ENCODE assay signal across 13 mouse cellular contexts in genomic region chr12:52854236-52854679, GRCm38 (mm10).
DNase-seq lines count a peak whose midpoint lies in the region; ATAC-seq lines count a peak whose summit lies in the region.
"Had no signal": no experiment of that assay in that cellular context is flagged by ENCODE, and none has a peak within 500 bp of the region (broad histone marks: within the 10 kb centered on the region; RNA-seq: fewer than 3 reads in every experiment).

No protein-coding gene starts in this region.

- peaks cover 7% of the 10 kb centered on the region; the same call in 1 of the 2 replicates for H3K4me1 ChIP-seq in embryonic facial prominence, embryonic 12.5 days

- no peak overlapping the region for H3K4me3 ChIP-seq in embryonic facial prominence, embryonic 12.5 days
- H3K4me3 ChIP-seq: hindbrain, embryonic 15.5 days had no signal

- H3K36me3 ChIP-seq in embryonic facial prominence, embryonic 12.5 days = no peaks in the 10 kb centered on the region
- H3K36me3 ChIP-seq: hindbrain, embryonic 15.5 days had no signal

- no peak overlapping the region for H3K4me2 ChIP-seq in embryonic facial prominence, embryonic 12.5 days (replicated peaks)
- H3K4me2 ChIP-seq: hindbrain, embryonic 15.5 days had no signal

- DNase-seq in heart, adult 11 months = peak; percentile 96
- DNase-seq in heart, postnatal 25 days (ENCODE audit: low spot score) = no peak
- peak; percentile 68 for DNase-seq in heart, adult 8-10 months (ENCODE audit: low spot score)
- peak; percentile 69 for DNase-seq in heart, postnatal 4 days
- DNase-seq in right cerebral cortex, postnatal 14 days = no peak
- no peak for DNase-seq in embryo, embryonic 9.5 days (ENCODE audit: extremely low spot score)
- no peak for DNase-seq in adrenal gland, postnatal 10 days
- DNase-seq: cerebellum, postnatal 10 days; kidney, adult 8-10 months; lung, adult 2 months; spleen, adult 18-20 months had no signal

- H3K27ac ChIP-seq in embryonic facial prominence, embryonic 12.5 days = 0 out of 2 replicates have a peak overlapping the region, but pooled peaks have one; percentile 50
- H3K27ac ChIP-seq: hindbrain, embryonic 15.5 days had no signal

- ATAC-seq in embryonic facial prominence, embryonic 12.5 days (ENCODE audit: insufficient number of reproducible peaks, insufficient read depth, low FRiP score, low TSS enrichment) = no peak

- no peak overlapping the region for H3K9ac ChIP-seq in embryonic facial prominence, embryonic 12.5 days
- H3K9ac ChIP-seq: hindbrain, embryonic 15.5 days had no signal

- no peaks in the 10 kb centered on the region for H3K27me3 ChIP-seq in embryonic facial prominence, embryonic 12.5 days
- H3K27me3 ChIP-seq: hindbrain, embryonic 15.5 days had no signal

- no peaks in the 10 kb centered on the region for H3K9me3 ChIP-seq in embryonic facial prominence, embryonic 12.5 days
- H3K9me3 ChIP-seq: hindbrain, embryonic 15.5 days had no signal

- intact Hi-C loops in heart, postnatal 25 days (cut with DNase I) = no loop called here

- whole genome bisulfite sequencing in embryonic facial prominence, embryonic 12.5 days = 45% methylated on average over 7 of the region's 7 CpGs

Comparison
In these comparisons a context has a peak if more than half of its experiments do, and no peak if none do; other contexts are left out.
1. DNase-seq: peak in heart, adult 11 months (single experiment), heart, adult 8-10 months (single experiment) and heart, postnatal 4 days (single experiment); none in heart, postnatal 25 days (single experiment), right cerebral cortex, postnatal 14 days (single experiment), embryo, embryonic 9.5 days (single experiment) and adrenal gland, postnatal 10 days (single experiment).